Mouse (Mus musculus) limb, embryonic 14.5 days (tissue): Measurements from ENCODE around the gene Tmem150b. TPM values are rescaled to one million over a fixed set of nuclear protein-coding genes. Genes with fewer than 3 reads are reported as not detected.

Experiments used
- ATAC-seq: fragments of 200-750 bp; cut with Nextera tagmentation; 2 replicates; pipeline ENCODE4 v1.8.0; 2017; ENCODE audit warnings: low read depth, moderate number of reproducible peaks, moderate TSS enrichment; ENCODE audit not compliant: low FRiP score
- DNase-seq: peaks from one replicate; pipeline ENCODE4 v3.0.0-alpha.2; 2015; ENCODE audit warnings: low spot score
- H3K27ac ChIP-seq: fragments of 300-500 bp; sonication (generic); replicated peaks from 2 replicates; pipeline ENCODE4 v1.5.1; 2014; ENCODE audit warnings: low read depth, mild to moderate bottlenecking, low read length, moderate library complexity, mixed read lengths
- H3K27me3 ChIP-seq: fragments of 300-500 bp; sonication (generic); 2 replicates; pipeline ENCODE4 v1.6.1; 2014; ENCODE audit warnings: low read length, mixed read lengths; ENCODE audit not compliant: control insufficient read depth, insufficient read depth
- H3K36me3 ChIP-seq: fragments of 300-500 bp; sonication (generic); 2 replicates; pipeline ENCODE4 v1.6.1; 2014; ENCODE audit warnings: mild to moderate bottlenecking, low read length, moderate library complexity, mixed read lengths; ENCODE audit not compliant: control insufficient read depth, insufficient read depth
- H3K4me1 ChIP-seq: fragments of 300-500 bp; sonication (generic); 2 replicates; pipeline ENCODE4 v1.6.1; 2014; ENCODE audit warnings: antibody characterized with exemption, low read length, mixed read lengths; ENCODE audit not compliant: control insufficient read depth, insufficient read depth
- H3K4me2 ChIP-seq: fragments of 300-500 bp; sonication (generic); replicated peaks from 2 replicates; pipeline ENCODE4 v1.6.1; 2014; ENCODE audit warnings: low read depth, mild to moderate bottlenecking, low read length, moderate library complexity; ENCODE audit not compliant: severe bottlenecking
- H3K4me3 ChIP-seq: fragments of 300-500 bp; sonication (generic); replicated peaks from 2 replicates; pipeline ENCODE4 v1.5.1; 2014; ENCODE audit warnings: low read length
- H3K9ac ChIP-seq: fragments of 300-500 bp; sonication (generic); 2 replicates; pipeline ENCODE4 v1.6.1; 2014; ENCODE audit warnings: mild to moderate bottlenecking, low read depth, low read length, moderate library complexity; ENCODE audit not compliant: severe bottlenecking
- H3K9me3 ChIP-seq: fragments of 300-500 bp; sonication (generic); 2 replicates; pipeline ENCODE4 v1.6.1; 2016; ENCODE audit warnings: low read length; ENCODE audit not compliant: control insufficient read depth
- POLR2A ChIP-seq: fragments of 200-500 bp; IDR thresholded peaks from 2 replicates; pipeline ENCODE4 v1.8.0; 2012; ENCODE audit warnings: inconsistent platforms, mild to moderate bottlenecking, moderate library complexity, borderline replicate concordance; ENCODE audit not compliant: insufficient read depth, insufficient read length; ENCODE audit errors: extremely low read depth
- WGBS: fragments of 180-500 bp; shearing (Covaris S2); extraction: QIAGEN DNeasy Blood & Tissue Kit; methylation state at CpG from one replicate; pipeline ENCODE4 v1.1.7; 2014; 5-methylcytosine and 5-hydroxymethylcytosine counted together
- polyA plus RNA-seq, 2 experiments: library from polyadenylated mRNA; depleted of rRNA in 1 of 2; stranded (reverse) in 1 of 2; unstranded in 1 of 2; fragments of >200 nt; fragmentation: Nextera tagmentation in 1 of 2; extraction: Ambion mirVana in 1 of 2; gene quantifications; 2 replicates each; pipeline versions ENCODE4 v1.2.1 to v1.2.3; 2012 to 2014

Tmem150b gene
- polyA plus RNA-seq, 2 experiments: 0.17 to 0.24 TPM

DNA sequence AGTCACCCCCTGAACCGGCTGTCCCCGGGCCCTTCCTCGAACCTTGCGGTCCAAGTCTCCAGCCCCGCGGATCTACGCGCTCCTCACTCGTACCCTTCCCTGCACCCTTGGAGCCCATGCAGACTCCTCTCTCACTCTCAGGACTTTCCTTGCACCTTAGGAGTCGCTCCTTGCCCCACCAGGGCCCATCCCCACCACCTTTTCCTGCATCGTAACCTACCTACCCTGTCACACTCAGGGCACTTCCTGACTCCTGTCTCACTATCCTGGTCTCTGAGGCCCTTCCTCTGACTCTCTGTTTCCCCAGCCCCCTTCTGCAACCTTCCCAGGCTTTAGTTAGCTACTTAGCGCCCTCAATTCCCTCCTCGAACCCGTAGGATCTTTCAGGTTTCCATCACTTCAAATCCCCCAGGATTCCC is 15.3 kb upstream of the Tmem150b start:
- H3K4me2 ChIP-seq: peak overlapping the region; percentile 80
- H3K9me3 ChIP-seq: no peaks in the 10 kb centered on the region
- TF ChIP-seq POLR2A: no peak
- no peaks in the 10 kb centered on the region for H3K27me3 ChIP-seq
- H3K9ac ChIP-seq: peak overlapping the region; percentile 81
- DNase-seq: peak; percentile 8
- peaks cover 29% of the 10 kb centered on the region for H3K36me3 ChIP-seq
- H3K27ac ChIP-seq: peak overlapping the region; percentile 77
- peak; percentile 3; the same call in 1 of the 2 replicates for ATAC-seq
- WGBS: 0% methylated on average over 6 of the region's 14 CpGs
- peak overlapping the region; percentile 78 for H3K4me3 ChIP-seq
- peaks cover 12% of the 10 kb centered on the region for H3K4me1 ChIP-seq

DNA sequence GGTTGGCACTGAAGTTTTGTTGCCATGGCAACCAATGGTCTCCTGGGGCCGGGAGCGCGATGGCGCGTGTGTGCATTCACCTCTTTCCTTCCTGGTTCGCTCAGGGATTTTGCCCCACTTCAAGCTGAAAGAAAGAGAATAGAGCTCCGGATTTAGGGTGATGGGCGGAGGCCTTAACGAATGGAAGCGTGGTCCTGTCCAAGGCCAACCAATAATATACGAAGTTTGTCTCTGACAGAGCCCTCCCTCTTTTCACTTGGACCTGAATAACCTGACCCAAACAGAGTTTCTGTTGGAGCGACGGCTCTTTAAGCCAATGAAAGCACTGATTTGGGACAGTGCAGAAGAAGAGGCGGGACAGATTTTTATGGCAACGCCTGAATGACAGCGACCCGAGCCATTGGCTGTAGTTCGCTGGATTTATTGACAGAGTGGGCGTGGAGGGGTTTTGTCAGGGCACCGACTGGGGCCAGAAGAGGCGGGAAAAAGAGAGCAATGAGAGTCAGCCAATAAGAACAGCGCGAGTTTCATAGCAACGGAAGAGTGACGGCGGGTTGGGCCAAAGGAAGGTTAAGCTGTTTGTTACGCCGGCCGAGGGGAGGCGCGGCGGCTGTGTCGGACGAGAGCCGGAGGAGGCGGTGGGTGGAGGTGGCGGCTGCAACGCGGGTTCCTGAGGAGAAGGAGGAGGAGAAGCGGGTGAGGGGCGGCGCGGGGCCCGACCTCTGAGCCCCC is 14.7 kb upstream of the Tmem150b start, which contains the start of gene Kmt5c:
TSS of gene Kmt5c (plus strand) at position 572 of the 732 bp plus-strand sequence.
- Histone ChIP-seq H3K4me2 (peak within 1 kb of the TSS; percentile 80), H3K9me3 (no peaks in the 10 kb centered on the region), H3K4me1 (peaks cover 12% of the 10 kb centered on the region), H3K36me3 (peaks cover 26% of the 10 kb centered on the region), H3K9ac (peak within 1 kb of the TSS; percentile 81), H3K27me3 (no peaks in the 10 kb centered on the region), H3K4me3 (peak within 1 kb of the TSS; percentile 78), H3K27ac (peak within 1 kb of the TSS; percentile 77)
- ATAC-seq (peak; percentile 97), DNase-seq (peak; percentile 100)
- under 1% methylated on average over 37 of the region's 44 CpGs for WGBS
- TF ChIP-seq POLR2A: peak; percentile 88; the same call in 1 of the 2 replicates

DNA sequence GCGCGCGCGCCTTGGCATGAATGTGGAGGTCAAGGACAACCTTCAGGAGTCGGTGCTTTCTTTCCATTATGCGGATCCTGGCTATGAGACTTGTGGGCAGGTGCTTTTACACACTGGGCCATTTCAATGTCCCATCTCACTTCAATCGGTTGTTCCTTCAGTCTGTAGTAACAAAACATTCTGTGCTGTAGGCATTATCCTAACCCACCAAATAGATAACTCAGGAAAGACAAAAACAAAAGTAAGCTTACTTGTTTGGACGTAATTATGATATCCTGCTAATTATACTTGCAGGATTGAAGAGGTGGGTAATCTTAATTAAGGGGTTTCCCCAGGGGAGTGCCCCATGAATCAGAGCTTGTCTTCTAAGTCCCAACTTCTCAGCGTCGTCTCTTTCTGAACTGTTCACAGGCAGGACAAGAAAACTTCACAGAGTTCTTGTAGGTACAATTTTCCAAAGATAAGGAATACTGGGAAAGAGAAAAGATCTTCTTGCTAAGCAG is 14.0 kb upstream of the Tmem150b start:
- 49% methylated on average over 10 of the region's 10 CpGs for WGBS
- no peak for TF ChIP-seq POLR2A
- DNase-seq: no peak
- Histone ChIP-seq H3K4me2 (peak overlapping the region; percentile 53), H3K4me3 (peak overlapping the region; percentile 37), H3K27ac (peak overlapping the region; percentile 76), H3K9ac (peak overlapping the region; percentile 40; the same call in 1 of the 2 replicates), H3K9me3 (no peaks in the 10 kb centered on the region), H3K4me1 (peaks cover 12% of the 10 kb centered on the region), H3K36me3 (peaks cover 19% of the 10 kb centered on the region), H3K27me3 (no peaks in the 10 kb centered on the region)
- ATAC-seq: no peak

DNA sequence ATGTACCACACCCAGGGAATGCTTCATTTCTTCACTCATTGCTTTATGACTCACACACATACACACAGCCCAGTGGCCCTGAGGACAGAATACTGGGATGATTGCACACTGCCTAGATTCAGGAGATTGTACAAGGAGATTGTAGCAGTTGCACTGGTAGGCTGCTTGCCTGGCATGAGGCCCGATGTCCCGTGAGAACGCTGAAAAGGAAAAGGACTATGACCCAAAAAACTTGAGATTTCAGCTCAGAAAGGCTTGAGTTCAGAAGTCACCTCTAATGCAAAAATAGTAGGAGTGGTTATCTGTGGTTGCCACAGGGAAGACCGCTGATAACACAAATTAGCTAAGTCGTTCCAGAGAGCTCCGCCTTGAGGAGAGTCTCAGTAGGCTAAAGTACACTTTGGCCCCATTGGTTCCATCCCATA is 7.9 kb upstream of the Tmem150b start:
- no peak for TF ChIP-seq POLR2A
- Histone ChIP-seq H3K4me3 (no peak overlapping the region), H3K4me1 (no peaks in the 10 kb centered on the region), H3K36me3 (no peaks in the 10 kb centered on the region), H3K4me2 (no peak overlapping the region), H3K27ac (no peak overlapping the region), H3K9me3 (no peaks in the 10 kb centered on the region), H3K27me3 (no peaks in the 10 kb centered on the region), H3K9ac (no peak overlapping the region)
- DNase-seq (no peak), ATAC-seq (no peak)
- WGBS: 65% methylated on average over 6 of the region's 6 CpGs

DNA sequence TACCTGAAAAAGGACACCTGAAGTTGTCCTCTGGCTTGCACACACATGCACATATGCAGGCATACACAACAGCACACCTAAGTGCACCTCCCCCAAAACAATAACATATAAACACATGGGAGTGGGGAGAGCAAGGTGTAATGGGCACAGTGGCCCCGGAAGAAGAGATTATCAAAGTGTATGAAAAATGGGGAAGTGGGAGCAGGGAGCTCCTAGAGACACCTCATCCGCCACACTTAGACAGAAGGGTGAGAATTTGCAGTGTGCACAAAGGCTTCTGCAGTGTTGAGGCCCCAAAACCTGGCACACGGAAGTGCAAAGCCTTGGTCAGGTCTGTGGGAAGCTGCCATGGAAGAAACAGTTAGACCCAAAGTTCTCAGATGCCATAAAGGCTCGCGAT is 6.0 kb upstream of the Tmem150b start:
- no peak overlapping the region for H3K27ac ChIP-seq
- no peaks in the 10 kb centered on the region for H3K27me3 ChIP-seq
- H3K9me3 ChIP-seq: no peaks in the 10 kb centered on the region
- no peak overlapping the region for H3K9ac ChIP-seq
- ATAC-seq (no peak), DNase-seq (no peak)
- H3K4me3 ChIP-seq: no peak overlapping the region
- no peaks in the 10 kb centered on the region for H3K36me3 ChIP-seq
- no peak overlapping the region for H3K4me2 ChIP-seq
- WGBS: 84% methylated on average over 5 of the region's 5 CpGs
- no peak for TF ChIP-seq POLR2A
- H3K4me1 ChIP-seq: no peaks in the 10 kb centered on the region
